Mouse (Mus musculus) ES-E14 (cell line): ENCODE data around the gene Olfr414.

Experiments used
- CHD2 ChIP-seq: IDR thresholded peaks from 2 replicates; pipeline ENCODE4 v1.6.1; 2014; ENCODE audit warnings: mild to moderate bottlenecking, low read depth, low read length, inconsistent platforms
- HCFC1 ChIP-seq: IDR thresholded peaks from 2 replicates; pipeline ENCODE4 v1.6.1; 2012; ENCODE audit warnings: low read length, inconsistent platforms, borderline replicate concordance; ENCODE audit not compliant: insufficient read depth
- MAFK ChIP-seq: IDR thresholded peaks from 2 replicates; pipeline ENCODE4 v1.6.1; 2014; ENCODE audit warnings: mild to moderate bottlenecking, low read depth, low read length, inconsistent platforms; ENCODE audit not compliant: insufficient read depth
- ZC3H11A ChIP-seq: IDR thresholded peaks from 2 replicates; pipeline ENCODE4 v1.6.1; 2012; ENCODE audit warnings: low read depth, mild to moderate bottlenecking, inconsistent platforms, low read length, borderline replicate concordance
- ZNF384 ChIP-seq: IDR thresholded peaks from 2 replicates; pipeline ENCODE4 v1.6.1; 2012; ENCODE audit warnings: low read depth, low read length, inconsistent platforms

DNA sequence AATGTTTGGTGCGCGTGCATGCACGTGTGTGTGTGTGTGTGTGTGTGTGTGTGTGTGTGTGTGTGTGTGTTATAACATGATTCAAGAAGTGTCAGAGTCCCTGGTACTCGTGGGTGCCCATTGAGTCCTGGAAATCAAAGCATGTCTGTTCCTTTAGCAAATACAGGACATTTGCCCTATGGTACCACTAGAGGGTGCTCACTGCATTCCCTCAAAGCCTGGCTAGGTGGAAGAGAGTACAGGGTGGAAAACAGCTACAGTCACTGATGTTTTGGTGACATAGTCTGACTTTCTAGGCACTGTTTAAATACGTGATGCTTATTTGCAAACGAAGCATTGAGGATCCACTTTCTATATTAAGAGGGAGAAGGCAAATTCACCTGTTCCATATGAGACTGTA is 45.9 kb downstream of the Olfr414 start:
- no peak for TF ChIP-seq HCFC1
- TF ChIP-seq MAFK, result no peak
- TF ChIP-seq CHD2, result no peak
- TF ChIP-seq ZC3H11A, result peak; percentile 70
- no peak for TF ChIP-seq ZNF384
